Mouse (Mus musculus): ENCODE measurements at regions not wholly inside any gene's neighbourhood (a gene's known extent, or its start where the extent isn't known, plus 50 kb on each side); places are given as distances from the start of the nearest gene placed in this dataset.
"Not testable (repeated sequence)": the region's sequence is repeated elsewhere in the genome, so short reads cannot be mapped to it uniquely, and the experiment has no call there.

- DNase-seq (ENCODE audit: low spot score in 2 of 2), result not testable (repeated sequence)
Observed at GRCm38 (mm10) chr8:20285523-20285922, 77.5 kb downstream of the Gm15319 start.

DNA sequence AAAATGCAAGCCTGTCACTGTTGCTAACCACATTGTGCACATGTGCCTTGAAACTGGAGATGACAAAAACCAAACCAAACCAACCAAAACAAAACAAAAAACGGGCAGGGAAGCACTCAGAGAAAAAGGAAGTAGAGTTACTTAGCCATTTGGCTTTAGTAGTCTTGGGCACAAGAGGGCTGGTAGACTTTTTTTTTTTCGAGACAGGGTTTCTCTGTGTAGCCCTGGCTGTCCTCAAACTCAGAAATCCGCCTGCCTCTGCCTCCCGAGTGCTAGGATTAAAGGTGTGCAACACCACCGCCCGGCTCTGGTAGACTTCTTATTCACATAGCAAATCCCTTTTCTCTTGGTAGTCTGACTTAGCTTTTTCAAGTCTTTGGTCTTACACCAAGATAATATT is 78.2 kb downstream of the Gm15319 start:
- DNase-seq (ENCODE audit: low spot score in 2 of 2), result peak; percentile 15 to 19

GRCm38 (mm10) chr8:20283141-20283540 is 79.9 kb downstream of the Gm15319 start:
- DNase-seq (ENCODE audit: low spot score in 2 of 2), result not testable (repeated sequence)

DNA sequence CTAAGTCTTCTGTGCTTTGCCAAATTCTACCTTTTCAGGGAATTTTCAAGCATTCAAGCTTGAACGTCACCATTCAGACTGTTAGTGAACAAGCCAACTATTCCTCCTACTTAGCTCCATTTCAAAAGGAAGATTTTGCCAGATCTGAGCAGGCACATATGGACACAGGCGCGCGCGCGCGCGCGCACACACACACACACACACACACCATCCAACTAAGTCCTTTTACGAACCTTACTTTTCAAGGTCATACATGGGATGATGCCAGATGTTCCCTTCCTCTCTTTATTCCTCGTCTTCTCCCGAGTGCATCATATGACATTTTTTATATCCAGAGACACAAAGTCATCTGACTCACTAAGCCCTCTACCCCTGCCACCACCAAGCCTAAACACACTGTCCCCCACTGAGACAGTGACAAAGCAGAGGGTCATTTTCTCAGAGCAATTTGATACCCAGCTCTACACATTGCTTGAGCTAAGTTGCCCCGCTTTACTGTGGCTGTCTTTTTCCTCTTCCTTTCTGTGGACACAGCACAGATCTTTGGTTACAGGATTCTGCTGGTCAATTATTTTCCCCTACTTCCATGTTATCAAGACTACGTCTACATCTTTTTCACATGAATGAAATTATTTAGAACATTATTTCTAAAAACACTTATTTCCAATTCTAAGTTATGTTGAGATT is 81.7 kb downstream of the Gm15319 start:
- DNase-seq (ENCODE audit: low spot score in 2 of 2), result peak in 1 of 2 experiments; percentile 22

- not testable (repeated sequence) for DNase-seq (ENCODE audit: low spot score in 2 of 2)
Observed at GRCm38 (mm10) chr8:20277701-20278100, 85.3 kb downstream of the Gm15319 start.

DNA sequence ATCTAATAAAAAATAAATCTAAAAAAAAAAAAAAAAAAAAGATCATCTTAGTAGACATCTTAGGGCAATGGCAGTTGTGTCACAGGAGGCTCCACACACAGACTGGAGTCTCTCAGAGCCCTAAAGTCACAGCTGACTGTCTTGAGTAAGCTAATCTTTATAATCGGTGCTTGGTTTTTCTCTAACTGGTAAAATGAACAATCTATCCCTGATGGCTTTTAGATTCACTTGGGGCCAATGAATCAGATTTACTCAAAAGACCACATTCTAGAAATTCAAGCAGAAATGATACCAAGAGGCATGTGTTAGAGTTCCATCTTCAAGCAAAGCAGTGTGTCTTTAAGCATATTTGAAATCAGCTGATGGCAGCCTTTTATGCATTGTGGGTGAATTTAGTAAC is 86.3 kb downstream of the Gm15319 start:
- not testable (repeated sequence) for DNase-seq (ENCODE audit: low spot score in 2 of 2)

DNA sequence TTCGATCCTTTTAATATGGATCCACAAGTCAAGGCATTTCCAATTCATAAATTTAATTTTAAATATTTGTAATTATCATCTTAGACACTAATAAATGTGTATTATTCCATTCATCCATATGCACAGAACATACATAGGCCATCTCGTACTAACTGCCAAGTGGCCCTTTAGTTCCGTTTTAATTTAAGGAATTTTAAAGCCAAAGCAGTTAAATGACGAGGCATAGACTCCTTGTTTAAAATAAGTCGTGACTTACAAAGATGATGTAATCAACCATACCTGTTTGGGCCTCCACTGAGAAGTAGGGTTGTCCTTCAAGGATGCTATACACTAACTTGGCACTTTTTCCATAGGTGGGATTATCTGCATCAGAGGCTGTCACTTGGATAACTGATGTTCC is 89.2 kb downstream of the Gm15319 start:
- not testable (repeated sequence) for DNase-seq (ENCODE audit: low spot score in 2 of 2)

- peak; percentile 14 for DNase-seq (ENCODE audit: low spot score in 2 of 2)
Observed at GRCm38 (mm10) chr8:20267520-20268127, 95.4 kb downstream of the Gm15319 start.

- DNase-seq (ENCODE audit: low spot score in 2 of 2), result peak; percentile 12 to 16
Observed at GRCm38 (mm10) chr8:20266776-20267175, 96.2 kb downstream of the Gm15319 start.

GRCm38 (mm10) chr8:20264612-20265011 is 98.4 kb downstream of the Gm15319 start:
- not testable (repeated sequence) for DNase-seq (ENCODE audit: low spot score in 2 of 2)

DNA sequence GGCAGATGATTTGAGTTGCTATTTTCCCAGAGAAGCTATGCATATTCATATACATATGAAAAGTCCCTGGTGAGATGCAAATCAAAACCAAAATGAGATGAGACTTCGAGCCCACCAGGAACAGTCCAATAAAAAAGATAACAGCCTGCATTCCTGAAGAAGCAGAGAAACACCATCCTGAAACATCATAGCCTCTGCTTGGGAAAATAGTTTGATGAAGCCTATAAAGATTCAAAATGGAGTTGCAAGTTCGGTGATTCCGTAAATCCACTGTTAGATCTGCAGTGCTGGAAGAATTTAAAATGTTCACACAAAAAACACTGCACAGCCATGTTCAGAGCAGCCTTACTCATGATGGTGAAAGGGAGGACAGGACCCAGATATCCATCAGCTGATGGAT is 98.9 kb downstream of the Gm15319 start:
- DNase-seq (ENCODE audit: low spot score in 2 of 2), result peak; percentile 17 to 38

DNA sequence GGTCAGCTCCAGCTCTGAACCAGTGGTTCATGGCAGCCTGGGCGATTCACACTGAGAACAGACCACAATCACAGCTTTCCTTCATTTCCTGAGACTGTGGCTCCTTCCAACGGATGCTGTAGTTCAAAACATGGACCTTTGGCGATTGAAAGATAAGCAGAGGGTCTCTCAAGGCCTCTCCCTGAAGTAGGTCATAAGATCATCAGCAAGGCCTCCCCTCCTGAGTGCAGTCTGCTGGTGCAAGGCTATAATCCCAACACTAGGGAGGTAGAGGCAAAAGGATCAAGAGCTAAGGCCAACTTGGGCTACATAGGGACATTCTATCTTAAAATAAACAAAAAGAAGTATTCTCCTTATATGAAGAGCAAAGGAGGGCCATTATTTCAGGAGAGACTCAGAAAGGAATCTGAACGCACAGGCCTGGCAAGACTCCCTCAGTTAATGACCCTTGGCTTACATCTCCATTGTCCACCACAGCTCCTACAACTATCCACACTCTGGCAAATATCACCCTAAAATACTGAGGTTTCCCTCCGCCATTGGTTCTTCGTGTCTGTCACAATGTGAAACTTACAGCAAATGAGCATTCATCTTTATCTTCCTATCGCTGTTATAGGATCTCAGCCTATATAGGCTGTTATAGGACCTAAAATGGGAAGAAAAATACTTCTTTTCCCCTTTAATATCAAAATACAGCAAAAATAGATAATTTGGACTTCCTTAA is 100.0 kb downstream of the Gm15319 start:
- DNase-seq (ENCODE audit: low spot score in 2 of 2), result peak; percentile 26 to 42

DNA sequence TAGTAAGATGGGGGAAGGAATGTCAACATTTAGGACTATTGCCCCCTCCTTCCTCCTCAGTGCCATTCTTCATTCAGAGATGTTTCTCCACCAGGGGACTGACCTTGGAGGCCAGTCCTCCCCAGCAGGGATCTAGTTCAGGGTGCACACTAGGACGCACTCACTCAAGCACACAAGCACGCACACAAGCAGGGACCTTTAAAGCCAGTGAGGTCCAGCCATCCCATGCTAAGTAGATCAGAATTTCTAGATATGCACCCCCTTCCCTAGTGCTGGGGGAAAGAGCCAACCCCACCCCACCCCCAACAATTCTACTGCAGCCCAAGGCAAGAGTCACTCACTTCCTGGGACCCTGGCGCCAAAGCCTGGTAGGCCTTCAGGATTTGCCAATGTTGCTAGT is 100.8 kb downstream of the Gm15319 start:
- peak; percentile 12 to 23 for DNase-seq (ENCODE audit: low spot score in 2 of 2)

DNA sequence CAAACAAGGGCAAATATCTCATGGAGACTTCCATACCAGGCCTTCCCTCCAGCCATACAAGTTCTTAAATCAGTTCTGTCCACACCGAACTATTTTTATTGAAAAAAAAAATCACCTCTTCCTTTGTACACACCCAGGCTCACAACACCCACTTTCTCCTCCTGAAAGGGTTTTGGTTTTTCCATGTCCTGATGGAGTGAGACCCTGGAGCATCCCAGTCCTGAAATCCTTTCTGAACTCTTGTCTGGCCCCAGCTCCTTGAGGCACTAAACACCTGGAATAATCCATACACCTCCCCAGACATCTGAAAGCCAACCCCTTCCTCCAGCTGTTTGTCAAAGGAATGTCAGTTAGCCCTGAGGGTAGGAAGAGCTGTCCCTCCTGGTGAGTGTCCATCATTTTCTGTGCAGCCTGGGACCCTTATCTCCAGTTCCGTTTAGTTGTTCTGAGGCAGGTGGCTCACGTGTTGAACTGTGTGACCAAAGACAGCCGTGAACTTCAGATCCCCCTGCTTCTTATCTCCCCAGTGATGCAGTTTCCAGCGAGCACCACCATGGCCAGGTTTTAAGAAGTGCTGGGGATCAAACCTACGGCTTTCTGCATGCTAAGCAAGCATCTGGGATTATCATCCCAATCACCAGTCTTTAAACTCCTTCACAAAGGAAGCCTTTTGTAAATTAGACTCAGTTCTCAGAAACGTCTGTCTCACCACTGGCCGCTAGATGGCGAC is 101.4 kb downstream of the Gm15319 start:
- not testable (repeated sequence) for DNase-seq (ENCODE audit: low spot score in 2 of 2)

- peak; percentile 53 for DNase-seq (ENCODE audit: low spot score in 2 of 2)
Observed at GRCm38 (mm10) chr8:20261007-20261406, 102.0 kb downstream of the Gm15319 start.

GRCm38 (mm10) chr8:20260125-20260640 is 102.8 kb downstream of the Gm15319 start:
- DNase-seq (ENCODE audit: low spot score in 2 of 2), result not testable (repeated sequence)

- DNase-seq (ENCODE audit: low spot score in 2 of 2), result peak; percentile 17 to 25
Observed at GRCm38 (mm10) chr8:20259662-20260061, 103.3 kb downstream of the Gm15319 start.
